Mouse (Mus musculus) thymus, adult 18-20 months (tissue): ENCODE data around the gene Gulp1.

Experiments used
- DNase-seq, 2 experiments: peaks; one replicate each; pipeline ENCODE4 v3.0.0; 2022; ENCODE audit warnings: mixed read lengths in 2 of 2

Gene Gulp1

GRCm38 (mm10) chr1:44551461-44552370 lies at the start of gene Gulp1:
Gene Gulp1 (plus strand): TSS chr1:44551511.
- no peak for DNase-seq

- DNase-seq: no peak
These were observed 1.1 kb upstream of the Gulp1 start for GRCm38 (mm10) chr1:44550261-44550660.

GRCm38 (mm10) chr1:44552371-44552841 lies 1.1 kb downstream of the Gulp1 start:
- no peak for DNase-seq

GRCm38 (mm10) chr1:44553166-44553898 lies 2.0 kb downstream of the Gulp1 start:
- no peak for DNase-seq

GRCm38 (mm10) chr1:44567431-44567830 lies 16.1 kb downstream of the Gulp1 start:
- no peak for DNase-seq

GRCm38 (mm10) chr1:44568296-44568695 lies 17.0 kb downstream of the Gulp1 start:
- DNase-seq: no peak

- no peak for DNase-seq
These were observed 24.7 kb downstream of the Gulp1 start for GRCm38 (mm10) chr1:44576001-44576400.

GRCm38 (mm10) chr1:44576610-44577009 lies 25.3 kb downstream of the Gulp1 start:
- no peak for DNase-seq

GRCm38 (mm10) chr1:44580390-44580789 lies 29.1 kb downstream of the Gulp1 start:
- no peak for DNase-seq

GRCm38 (mm10) chr1:44584886-44585385 lies 33.6 kb downstream of the Gulp1 start:
- no peak for DNase-seq

- no peak for DNase-seq
These were observed 40.4 kb downstream of the Gulp1 start for GRCm38 (mm10) chr1:44591742-44592141.

- DNase-seq: no peak
These were observed 41.8 kb downstream of the Gulp1 start for GRCm38 (mm10) chr1:44593109-44593508.

- DNase-seq: no peak
These were observed 47.0 kb downstream of the Gulp1 start for GRCm38 (mm10) chr1:44598312-44598711.

GRCm38 (mm10) chr1:44613294-44614041 lies 62.2 kb downstream of the Gulp1 start:
- DNase-seq: no peak

GRCm38 (mm10) chr1:44618751-44619150 lies 67.4 kb downstream of the Gulp1 start:
- no peak for DNase-seq

GRCm38 (mm10) chr1:44634481-44634880 lies 83.2 kb downstream of the Gulp1 start:
- no peak for DNase-seq

GRCm38 (mm10) chr1:44645678-44646276 lies 94.5 kb downstream of the Gulp1 start:
- DNase-seq: no peak

- DNase-seq: no peak
These were observed 127.7 kb downstream of the Gulp1 start for GRCm38 (mm10) chr1:44678974-44679373.

- no peak for DNase-seq
These were observed 128.1 kb downstream of the Gulp1 start for GRCm38 (mm10) chr1:44679415-44679814.

GRCm38 (mm10) chr1:44682556-44682955 lies 131.2 kb downstream of the Gulp1 start:
- no peak for DNase-seq

GRCm38 (mm10) chr1:44683723-44684122 lies 132.4 kb downstream of the Gulp1 start:
- no peak for DNase-seq

GRCm38 (mm10) chr1:44720785-44721410 lies 169.6 kb downstream of the Gulp1 start:
- no peak for DNase-seq
